Mouse (Mus musculus) B cell, adult (primary cell): ENCODE data around the gene Rala. TPM values are rescaled to one million over a fixed set of nuclear protein-coding genes. Genes with fewer than 3 reads are reported as not detected.

Source experiments
- total RNA-seq: library from RNA; stranded (reverse); gene quantifications from 4 replicates; pipeline ENCODE4 v1.2.4, GENCODE M21; 2023; ENCODE audit not compliant: inconsistent age

Rala gene
- total RNA-seq = 27.5 to 29.4 TPM (median 28.7 TPM) in 4 replicates

DNA sequence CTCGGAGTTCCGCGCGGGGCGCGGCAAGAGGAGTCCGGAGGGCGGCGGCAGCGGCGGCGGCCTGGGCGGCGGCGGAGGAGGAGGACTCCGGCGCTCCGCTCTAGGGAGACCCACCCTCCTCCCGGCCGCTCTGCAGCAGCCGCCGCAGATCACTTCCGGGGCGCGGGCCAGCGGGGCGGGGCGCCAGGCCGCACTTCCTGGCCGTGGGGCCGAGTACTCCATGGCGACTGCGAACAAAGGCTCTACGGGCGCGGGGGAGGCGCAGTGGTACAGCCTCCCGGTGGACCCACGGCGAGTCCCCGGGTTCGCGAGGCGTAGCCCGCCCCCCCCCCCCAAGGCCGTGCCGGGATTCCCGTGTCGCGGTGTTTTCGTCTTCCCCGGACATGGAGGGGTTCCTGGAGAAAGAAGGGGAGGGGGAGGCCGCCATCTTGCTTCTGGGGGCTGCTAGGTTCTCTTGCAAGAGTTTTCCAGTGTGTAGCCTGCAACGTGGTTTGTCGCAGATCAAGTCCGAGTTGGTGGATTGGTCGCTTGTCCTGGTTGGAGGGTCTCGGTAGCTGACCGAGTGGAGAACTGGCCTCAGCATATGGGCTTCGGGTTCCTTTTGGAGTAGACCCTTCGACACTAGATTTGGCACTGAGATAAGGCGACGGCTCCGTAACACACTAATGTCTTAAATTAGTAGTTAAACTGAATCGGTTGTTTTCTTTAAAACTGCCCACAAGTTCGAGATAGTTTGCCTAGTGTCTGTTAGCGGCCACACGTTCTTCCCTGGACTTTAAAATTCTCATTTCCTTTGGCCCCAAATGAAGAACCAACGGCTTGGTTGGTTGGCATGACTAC, at the start of gene Rala:
TSS of gene Rala (minus strand) at position 162 of the 840 bp plus-strand sequence.

DNA sequence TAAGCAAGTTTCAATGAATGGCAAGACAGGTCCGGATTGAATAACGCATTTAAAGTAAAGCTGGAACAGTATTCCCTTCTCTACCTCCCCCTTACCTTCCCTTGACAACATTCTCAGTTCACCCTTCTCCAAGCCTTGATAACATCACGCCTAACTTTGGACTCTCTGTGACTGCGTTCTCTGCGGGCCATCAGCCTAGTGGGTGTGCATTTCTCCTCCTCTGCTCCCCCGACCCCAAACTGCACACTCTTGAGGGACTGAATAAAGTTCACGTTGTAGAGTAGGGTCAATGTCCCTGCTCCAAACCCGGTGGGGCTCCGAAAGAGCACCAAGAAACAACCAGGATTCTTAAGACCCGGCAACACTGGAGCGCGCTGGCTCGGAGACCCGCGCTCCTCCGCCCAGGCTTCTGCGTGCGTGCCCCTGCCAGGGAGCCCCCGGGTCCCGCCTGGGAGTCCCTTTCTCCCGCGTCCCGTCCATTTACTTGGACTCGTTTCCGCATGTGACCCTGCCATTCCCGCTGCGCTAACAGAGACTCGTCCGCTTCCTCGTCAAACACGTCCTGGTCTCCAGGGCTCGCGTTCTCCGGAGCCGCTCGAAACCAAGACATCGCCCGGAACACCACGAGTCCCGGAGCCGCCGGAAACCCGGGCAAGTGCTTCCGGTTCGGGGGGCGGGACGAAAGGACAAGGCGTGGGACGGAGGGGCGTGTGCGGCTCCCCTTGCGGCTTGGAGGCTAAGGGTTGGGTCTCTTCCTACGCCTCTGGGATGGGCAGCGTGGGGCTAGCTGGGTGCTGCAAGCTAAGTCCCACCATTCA, 48.9 kb upstream of the Rala start, which contains the start of gene Yae1d1:
TSS of gene Yae1d1 (minus strand) at position 653 of the 818 bp plus-strand sequence.

Other genes with a start within 250 kb of the Rala start
- gene Mplkip, start 249.0 kb downstream of the Rala start, total RNA-seq = 18.4 to 21.7 TPM (median 20.3 TPM) in 4 replicates
- gene Sugct, start 248.7 kb downstream of the Rala start, total RNA-seq = not detected in 4 replicates
- 173 to 197 TPM (median 179 TPM) in 4 replicates for gene Cdk13, start 139.1 kb downstream of the Rala start, total RNA-seq
- gene Yae1d1, start 49.1 kb upstream of the Rala start, total RNA-seq = 7.0 to 11.7 TPM (median 9.8 TPM) in 4 replicates